Mouse (Mus musculus): ENCODE results near the gene Ccdc149. TPM values are rescaled to one million over a fixed set of nuclear protein-coding genes. Genes with fewer than 3 reads are reported as not detected.

Gene Ccdc149
- total and polyA plus RNA-seq, 3 experiments, result not detected

DNA sequence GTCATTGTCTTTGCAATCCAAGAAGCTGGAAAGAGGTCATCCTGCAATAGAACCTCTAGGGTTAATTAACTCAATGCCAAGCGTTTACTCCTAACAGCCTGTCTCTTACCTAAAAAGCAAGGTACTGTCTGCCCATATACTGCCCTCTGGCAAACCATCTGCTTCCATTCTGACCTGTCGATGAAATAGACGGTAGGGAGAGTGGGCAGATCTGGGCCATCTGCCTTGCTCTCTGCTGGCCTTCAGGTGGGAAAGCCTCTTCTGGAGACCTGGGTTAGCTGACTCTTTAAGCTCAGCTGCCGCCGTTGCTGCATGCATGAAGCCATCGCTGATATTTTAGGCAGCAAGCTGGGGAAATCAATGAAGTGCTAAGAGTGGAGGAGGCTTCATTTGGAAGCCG lies 2.7 kb upstream of the Ccdc149 start:
- H3K79me2 ChIP-seq (replicated peaks; ENCODE audit: control insufficient read depth, extremely low read depth, insufficient read depth, poor library complexity, severe bottlenecking), result no peaks in the 10 kb centered on the region
- no peak overlapping the region for H3K27ac ChIP-seq (ENCODE audit: insufficient read depth, low read depth)
- no peak overlapping the region for H3K4me3 ChIP-seq (replicated peaks in 1 of 3; ENCODE audit: low read depth in 2 of 3, low read length in 2 of 3, poor library complexity in 1 of 3)
- in situ Hi-C loops (cut with MboI; ENCODE audit: low pct_ligation_motif_present, low pct_unique_long_range_greater_than_20kb, low sequenced_read_pairs) (no loop called here), dilution Hi-C loops (cut with MboI; ENCODE audit: extremely low pct_ligation_motif_present, extremely low pct_unique_long_range_greater_than_20kb, low sequenced_read_pairs) (no loop called here)
- H3K4me2 ChIP-seq (ENCODE audit: insufficient read depth, low read depth, poor library complexity, severe bottlenecking), result no peak overlapping the region
- no peaks in the 10 kb centered on the region for H3K27me3 ChIP-seq (replicated peaks)
- H3K4me1 ChIP-seq (ENCODE audit: control insufficient read depth in 1 of 2, insufficient read depth in 2 of 2), result no peaks in the 10 kb centered on the region
- H3K9ac ChIP-seq (ENCODE audit: insufficient read depth, low read depth), result no peak overlapping the region
- TF ChIP-seq ZNF384 (IDR thresholded peaks at IDR 0.05; ENCODE audit: low read depth, low read length) (no peak), MAFK (IDR thresholded peaks at IDR 0.05; ENCODE audit: insufficient replicate concordance, low read length) (no peak), HCFC1 (IDR thresholded peaks at IDR 0.05; ENCODE audit: low read depth, low read length) (no peak), CTCF (conservative IDR thresholded peaks at IDR 0.05 in 1 of 2, IDR thresholded peaks at IDR 0.05 in 1 of 2; ENCODE audit: low read depth in 2 of 2, low read length in 2 of 2) (no peak), ZKSCAN1 (IDR thresholded peaks at IDR 0.05; ENCODE audit: borderline replicate concordance, low read depth, low read length) (no peak), USF1 (IDR thresholded peaks at IDR 0.05; ENCODE audit: low read depth, low read length) (no peak), RCOR1 (conservative IDR thresholded peaks at IDR 0.05; ENCODE audit: low read depth, low read length) (no peak), TCF12 (IDR thresholded peaks at IDR 0.05; ENCODE audit: low read depth, low read length) (no peak)
- peaks cover 22% of the 10 kb centered on the region for H3K9me3 ChIP-seq (replicated peaks; ENCODE audit: low read length)
- no peaks in the 10 kb centered on the region for H3K36me3 ChIP-seq (replicated peaks in 1 of 2; ENCODE audit: control insufficient read depth in 1 of 2, insufficient read depth in 1 of 2, low read length in 1 of 2)
- no peak for DNase-seq (ENCODE audit: extremely low read depth)

DNA sequence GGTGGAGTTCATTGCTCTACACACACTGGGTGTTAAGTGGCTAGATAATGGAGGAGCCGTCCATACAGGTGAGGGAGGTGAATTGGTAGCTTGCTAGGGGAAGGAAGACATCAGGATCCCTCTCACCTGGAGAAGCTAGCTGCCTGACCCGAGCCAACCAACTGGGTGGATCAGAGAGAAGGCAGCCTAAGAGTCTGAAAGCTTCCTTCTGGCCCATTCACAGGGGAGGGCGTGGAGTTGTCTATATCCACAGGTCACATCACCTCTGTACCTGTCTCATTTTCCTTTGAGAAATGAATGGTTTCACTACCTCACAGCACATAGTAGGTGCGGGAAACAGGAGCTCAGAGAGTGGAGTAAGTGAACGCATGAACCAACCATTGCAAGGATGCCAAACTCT lies 770 bp downstream of the Ccdc149 start:
- dilution Hi-C loops (cut with MboI; ENCODE audit: extremely low pct_ligation_motif_present, extremely low pct_unique_long_range_greater_than_20kb, low sequenced_read_pairs), result no loop called here
- in situ Hi-C loops (cut with MboI; ENCODE audit: low pct_ligation_motif_present, low pct_unique_long_range_greater_than_20kb, low sequenced_read_pairs), result no loop called here

More for the DNA sequence above, 770 bp downstream of the Ccdc149 start:
- H3K27ac ChIP-seq (ENCODE audit: insufficient read depth, low read depth), result no peak overlapping the region
- no peaks in the 10 kb centered on the region for H3K4me1 ChIP-seq (ENCODE audit: control insufficient read depth in 1 of 2, insufficient read depth in 2 of 2)
- H3K4me3 ChIP-seq (replicated peaks in 1 of 3; ENCODE audit: low read depth in 2 of 3, low read length in 2 of 3, poor library complexity in 1 of 3), result no peak overlapping the region
- H3K36me3 ChIP-seq (replicated peaks in 1 of 2; ENCODE audit: control insufficient read depth in 1 of 2, insufficient read depth in 1 of 2, low read length in 1 of 2), result no peaks in the 10 kb centered on the region
- H3K4me2 ChIP-seq (ENCODE audit: insufficient read depth, low read depth, poor library complexity, severe bottlenecking), result no peak overlapping the region
- TF ChIP-seq TBP (conservative IDR thresholded peaks at IDR 0.05; ENCODE audit: low read depth, low read length), result no peak
- TF ChIP-seq EP300 (IDR thresholded peaks at IDR 0.05; ENCODE audit: low read length), result no peak
- no peak for TF ChIP-seq HCFC1 (IDR thresholded peaks at IDR 0.05; ENCODE audit: low read depth, low read length)
- no peak for TF ChIP-seq NRF1 (IDR thresholded peaks at IDR 0.05; ENCODE audit: low read depth, low read length)
- TF ChIP-seq RAD21 (IDR thresholded peaks at IDR 0.05; ENCODE audit: low read depth, low read length), result no peak
- TF ChIP-seq ZNF384 (IDR thresholded peaks at IDR 0.05; ENCODE audit: low read depth, low read length), result no peak
- TF ChIP-seq SIN3A (IDR thresholded peaks at IDR 0.05; ENCODE audit: low read length), result no peak
- no peak for TF ChIP-seq MEF2A (IDR thresholded peaks at IDR 0.05; ENCODE audit: borderline replicate concordance, low read depth, low read length)
- no peak for TF ChIP-seq RCOR1 (conservative IDR thresholded peaks at IDR 0.05; ENCODE audit: low read depth, low read length)
- TF ChIP-seq ZKSCAN1 (IDR thresholded peaks at IDR 0.05; ENCODE audit: borderline replicate concordance, low read depth, low read length), result no peak
- no peak for TF ChIP-seq NELFE (IDR thresholded peaks at IDR 0.05; ENCODE audit: low read depth, low read length)
- no peak for TF ChIP-seq MAZ (IDR thresholded peaks at IDR 0.05; ENCODE audit: low read depth, low read length)
- TF ChIP-seq IRF4 (IDR thresholded peaks at IDR 0.05; ENCODE audit: low read depth, low read length), result no peak
- TF ChIP-seq ZMIZ1 (IDR thresholded peaks at IDR 0.05; ENCODE audit: low read depth, low read length), result no peak
- TF ChIP-seq USF2 (conservative IDR thresholded peaks at IDR 0.05; ENCODE audit: low read depth, low read length), result no peak
- no peak for TF ChIP-seq JUN (IDR thresholded peaks at IDR 0.05; ENCODE audit: insufficient read depth, low read depth, low read length)
- TF ChIP-seq POLR2A (IDR thresholded peaks at IDR 0.05; ENCODE audit: low read depth, low read length), result no peak
- TF ChIP-seq ELF1 (IDR thresholded peaks at IDR 0.05; ENCODE audit: low read depth, low read length), result no peak
- no peak for TF ChIP-seq PAX5 (IDR thresholded peaks at IDR 0.05; ENCODE audit: low read length)
- no peak for TF ChIP-seq CHD2 (IDR thresholded peaks at IDR 0.05; ENCODE audit: low read length)
- DNase-seq (ENCODE audit: extremely low read depth), result no peak
- H3K27me3 ChIP-seq (replicated peaks), result no peaks in the 10 kb centered on the region
- H3K79me2 ChIP-seq (replicated peaks; ENCODE audit: control insufficient read depth, extremely low read depth, insufficient read depth, poor library complexity, severe bottlenecking), result no peaks in the 10 kb centered on the region
- H3K9me3 ChIP-seq (replicated peaks; ENCODE audit: low read length), result peaks cover 3% of the 10 kb centered on the region
- H3K9ac ChIP-seq (ENCODE audit: insufficient read depth, low read depth), result no peak overlapping the region
